Mouse (Mus musculus) central nervous system, embryonic 18 days (tissue): ENCODE measurements around the gene Dnaja4. TPM values are rescaled to one million over a fixed set of nuclear protein-coding genes. Genes with fewer than 3 reads are reported as not detected.

ENCODE experiments used
- polyA plus RNA-seq: library from polyadenylated mRNA; depleted of rRNA; stranded (reverse); fragments of >200 nt; gene quantifications from 2 replicates; pipeline ENCODE4 v1.2.3, GENCODE M21; 2012; rRNA removed

Dnaja4 gene
- 11.9 and 12.0 TPM in 2 replicates for polyA plus RNA-seq

GRCm38 (mm10) chr9:54698318-54699086 is at the start of gene Dnaja4:
TSS of gene Dnaja4 (plus strand) at chr9:54698873.

GRCm38 (mm10) chr9:54661605-54662377 is 36.9 kb upstream of the Dnaja4 start, which contains the start of gene Acsbg1:
TSS of gene Acsbg1 (minus strand) at chr9:54661870.

GRCm38 (mm10) chr9:54733921-54734638 is 35.4 kb downstream of the Dnaja4 start, which contains the start of gene Wdr61:
TSS of gene Wdr61 (minus strand) at chr9:54734519.

GRCm38 (mm10) chr9:54764561-54765217 is 66.0 kb downstream of the Dnaja4 start, which contains the start of gene Crabp1:
TSS of gene Crabp1 (plus strand) at chr9:54764748.

Other genes starting within 250 kb of the Dnaja4 start
- gene Dmxl2, start 197.2 kb upstream of the Dnaja4 start, polyA plus RNA-seq: 71.9 and 80.5 TPM in 2 replicates
- 0.03 and 0.06 TPM in 2 replicates for gene Sh2d7, start 159.9 kb upstream of the Dnaja4 start, polyA plus RNA-seq
- gene Cib2, start 138.7 kb upstream of the Dnaja4 start, polyA plus RNA-seq: 49.7 and 50.5 TPM in 2 replicates
- gene Idh3a, start 112.5 kb upstream of the Dnaja4 start, polyA plus RNA-seq: 117 and 126 TPM in 2 replicates
- 32.0 and 33.3 TPM in 2 replicates for gene Acsbg1, start 37.0 kb upstream of the Dnaja4 start, polyA plus RNA-seq
- gene Wdr61, start 35.6 kb downstream of the Dnaja4 start, polyA plus RNA-seq: 75.5 and 80.0 TPM in 2 replicates
- 91.5 and 108 TPM in 2 replicates for gene Crabp1, start 65.9 kb downstream of the Dnaja4 start, polyA plus RNA-seq
- gene Ireb2, start 164.9 kb downstream of the Dnaja4 start, polyA plus RNA-seq: 51.4 and 54.0 TPM in 2 replicates
- 0.74 and 1.0 TPM in 2 replicates for gene Hykk, start 218.4 kb downstream of the Dnaja4 start, polyA plus RNA-seq